Mouse (Mus musculus) heart, embryonic 12.5 days (tissue): ENCODE data around the gene Fer. TPM values are rescaled to one million over a fixed set of nuclear protein-coding genes. Genes with fewer than 3 reads are reported as not detected.

Experiments used
- ATAC-seq: fragments of 200-750 bp; cut with Nextera tagmentation; 2 replicates; pipeline ENCODE4 v1.8.0; 2017; ENCODE audit warnings: moderate TSS enrichment, moderate library complexity; ENCODE audit not compliant: insufficient number of reproducible peaks, low FRiP score
- H3K27ac ChIP-seq: fragments of 300-500 bp; sonication (generic); 2 replicates; pipeline ENCODE4 v1.5.1; 2016; ENCODE audit warnings: mild to moderate bottlenecking, moderate library complexity; ENCODE audit not compliant: poor library complexity, severe bottlenecking
- H3K27me3 ChIP-seq: fragments of 300-500 bp; sonication (generic); replicated peaks from 2 replicates; pipeline ENCODE4 v1.6.1; 2016; ENCODE audit warnings: mild to moderate bottlenecking, moderate library complexity
- H3K36me3 ChIP-seq: fragments of 300-500 bp; sonication (generic); 2 replicates; pipeline ENCODE4 v1.6.1; 2016; ENCODE audit warnings: mild to moderate bottlenecking, moderate library complexity
- H3K4me1 ChIP-seq: fragments of 300-500 bp; sonication (generic); replicated peaks from 2 replicates; pipeline ENCODE4 v1.6.1; 2016; ENCODE audit warnings: mild to moderate bottlenecking
- H3K4me2 ChIP-seq: fragments of 300-500 bp; sonication (generic); 2 replicates; pipeline ENCODE4 v1.6.1; 2016; ENCODE audit warnings: mild to moderate bottlenecking, moderate library complexity
- H3K4me3 ChIP-seq: fragments of 300-500 bp; sonication (generic); 2 replicates; pipeline ENCODE4 v1.5.1; 2016; ENCODE audit warnings: mild to moderate bottlenecking
- H3K9ac ChIP-seq: fragments of 300-500 bp; sonication (generic); 2 replicates; pipeline ENCODE4 v1.6.1; 2016; ENCODE audit warnings: mild to moderate bottlenecking, moderate library complexity
- H3K9me3 ChIP-seq: fragments of 300-500 bp; sonication (generic); replicated peaks from 2 replicates; pipeline ENCODE4 v1.6.1; 2016; ENCODE audit warnings: mild to moderate bottlenecking, moderate library complexity
- WGBS: fragments of 180-500 bp; shearing (Covaris S2); methylation state at CpG from one replicate; pipeline ENCODE4 v1.1.7; 2016; 5-methylcytosine and 5-hydroxymethylcytosine counted together
- polyA plus RNA-seq: library from polyadenylated mRNA; unstranded; fragments of >200 nt; fragmentation: Nextera tagmentation; extraction: Ambion mirVana; gene quantifications from 2 replicates; pipeline ENCODE4 v1.2.1, GENCODE M21; 2016

Fer gene
- polyA plus RNA-seq: 27.2 and 27.7 TPM in 2 replicates

DNA sequence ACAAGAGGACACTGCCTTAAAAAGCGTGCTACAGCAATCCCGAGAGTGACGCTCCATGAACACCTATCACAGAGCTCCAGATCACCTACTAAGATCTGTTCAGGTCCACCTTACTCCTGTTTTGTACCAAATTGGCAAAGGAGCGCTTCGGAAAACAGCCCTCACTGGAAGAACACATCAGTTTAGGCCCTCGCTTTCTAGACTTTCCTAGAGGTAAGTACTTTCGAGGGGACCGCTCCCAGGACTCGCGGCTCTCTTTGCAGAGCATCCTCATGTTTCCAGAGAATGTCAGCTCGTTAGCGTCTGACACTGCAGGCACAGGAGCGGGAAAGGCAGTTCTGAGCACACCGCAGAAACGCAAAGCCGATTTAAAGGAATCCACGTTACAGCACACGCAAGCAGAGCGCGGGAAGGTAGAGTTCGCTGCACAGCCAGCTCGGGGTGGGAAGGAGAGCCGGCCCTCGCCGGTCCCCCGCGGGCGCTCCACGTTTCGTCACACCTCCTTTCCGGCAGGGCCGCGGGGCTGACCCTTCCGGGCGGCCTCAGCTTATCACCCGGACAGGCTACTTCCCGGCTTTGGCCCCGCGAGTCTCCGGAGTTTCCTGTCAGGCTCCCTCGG, at the start of gene Fer:
TSS of gene Fer (plus strand) at position 51 of the 619 bp plus-strand sequence.
- Histone ChIP-seq H3K27me3 (no peaks in the 10 kb centered on the region), H3K4me2 (peak within 1 kb of the TSS; percentile 95), H3K4me1 (peaks cover 18% of the 10 kb centered on the region), H3K4me3 (peak within 1 kb of the TSS; percentile 88), H3K27ac (peak within 1 kb of the TSS; percentile 87), H3K36me3 (no peaks in the 10 kb centered on the region), H3K9ac (peak within 1 kb of the TSS; percentile 89), H3K9me3 (no peaks in the 10 kb centered on the region)
- WGBS: 1% methylated on average over 41 of the region's 41 CpGs
- peak; percentile 72 for ATAC-seq

DNA sequence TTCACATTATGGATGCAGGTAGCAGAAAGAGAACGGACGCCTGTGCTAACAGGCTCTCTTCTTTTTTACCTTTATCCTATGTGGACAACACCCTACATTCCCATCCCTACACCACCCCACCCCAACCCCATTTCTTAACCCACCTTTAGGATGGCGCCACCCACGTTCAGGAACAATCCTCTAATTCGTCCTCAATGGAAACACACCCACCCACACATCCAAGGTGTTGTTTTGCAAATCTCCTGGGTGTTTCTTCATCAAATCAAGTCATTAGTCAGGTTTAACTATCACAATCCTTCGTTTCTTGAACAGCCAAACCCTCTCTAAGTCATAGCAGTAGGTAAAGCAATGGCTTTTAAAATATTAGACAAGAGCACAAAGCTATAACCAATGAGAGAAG, 49.3 kb upstream of the Fer start:
- no peak for ATAC-seq
- Histone ChIP-seq H3K4me3 (no peak overlapping the region), H3K4me2 (no peak overlapping the region), H3K36me3 (no peaks in the 10 kb centered on the region), H3K27me3 (no peaks in the 10 kb centered on the region), H3K27ac (no peak overlapping the region), H3K9me3 (no peaks in the 10 kb centered on the region), H3K9ac (no peak overlapping the region), H3K4me1 (peaks cover 9% of the 10 kb centered on the region)
- 85% methylated on average over 6 of the region's 6 CpGs for WGBS

DNA sequence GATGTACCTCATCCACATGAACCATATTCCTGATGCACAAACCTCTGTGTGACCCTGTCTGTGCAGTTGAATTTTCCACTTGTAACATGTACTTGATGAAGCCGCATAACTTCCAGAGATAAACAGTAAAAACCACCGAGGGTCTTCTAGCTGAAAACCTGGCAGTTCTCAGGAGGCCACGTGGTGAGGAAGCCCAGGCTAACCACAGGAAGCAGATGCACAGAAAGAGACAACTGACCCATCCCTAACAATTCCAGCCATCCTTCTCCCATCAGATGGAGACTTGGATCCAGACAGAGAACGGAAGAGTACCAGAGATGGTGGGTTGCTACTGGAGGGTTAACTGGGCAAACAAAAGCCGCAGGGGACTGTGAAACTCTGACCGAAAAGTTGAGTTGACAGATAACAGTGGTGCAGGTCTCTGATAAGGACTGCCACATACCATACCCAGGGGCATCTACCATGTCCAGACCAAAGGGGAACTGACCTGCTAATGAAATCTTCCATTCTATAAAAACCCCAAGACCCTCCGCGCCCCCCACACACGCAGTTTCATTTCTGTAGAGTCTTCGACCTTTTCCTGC, 44.3 kb upstream of the Fer start:
- no peak overlapping the region for H3K27ac ChIP-seq
- no peak overlapping the region for H3K9ac ChIP-seq
- no peaks in the 10 kb centered on the region for H3K36me3 ChIP-seq
- H3K27me3 ChIP-seq: no peaks in the 10 kb centered on the region
- no peak overlapping the region for H3K4me3 ChIP-seq
- H3K4me1 ChIP-seq: peaks cover 3% of the 10 kb centered on the region; the same call in 1 of the 2 replicates
- ATAC-seq: no peak
- H3K4me2 ChIP-seq: no peak overlapping the region
- H3K9me3 ChIP-seq: no peaks in the 10 kb centered on the region
- WGBS: 51% methylated on average over 10 of the region's 10 CpGs

DNA sequence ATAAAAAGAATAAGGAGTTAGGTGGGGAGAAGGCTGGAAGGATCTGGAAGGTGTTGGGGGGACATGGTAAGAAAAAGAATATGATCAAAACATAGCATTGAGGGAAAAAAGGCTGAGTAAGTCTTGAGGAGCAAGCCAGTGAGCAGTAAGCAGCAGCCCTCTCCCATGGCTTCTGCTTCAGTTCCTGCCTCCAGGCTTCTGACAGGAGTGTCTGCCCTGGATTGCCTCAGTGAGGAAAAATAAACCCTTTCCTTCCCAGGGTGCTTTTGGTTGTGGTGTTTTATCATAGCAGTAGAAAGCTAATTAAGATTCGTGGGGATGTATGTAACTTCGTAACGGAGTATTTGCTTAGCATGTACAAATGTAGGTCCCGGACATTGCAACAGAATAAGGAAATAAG, 38.7 kb upstream of the Fer start:
- Histone ChIP-seq H3K27me3 (no peaks in the 10 kb centered on the region), H3K4me3 (no peak overlapping the region), H3K9ac (no peak overlapping the region), H3K27ac (no peak overlapping the region), H3K36me3 (no peaks in the 10 kb centered on the region), H3K9me3 (no peaks in the 10 kb centered on the region), H3K4me1 (no peaks in the 10 kb centered on the region), H3K4me2 (no peak overlapping the region)
- no peak for ATAC-seq
- 86% methylated on average over 4 of the region's 4 CpGs for WGBS

DNA sequence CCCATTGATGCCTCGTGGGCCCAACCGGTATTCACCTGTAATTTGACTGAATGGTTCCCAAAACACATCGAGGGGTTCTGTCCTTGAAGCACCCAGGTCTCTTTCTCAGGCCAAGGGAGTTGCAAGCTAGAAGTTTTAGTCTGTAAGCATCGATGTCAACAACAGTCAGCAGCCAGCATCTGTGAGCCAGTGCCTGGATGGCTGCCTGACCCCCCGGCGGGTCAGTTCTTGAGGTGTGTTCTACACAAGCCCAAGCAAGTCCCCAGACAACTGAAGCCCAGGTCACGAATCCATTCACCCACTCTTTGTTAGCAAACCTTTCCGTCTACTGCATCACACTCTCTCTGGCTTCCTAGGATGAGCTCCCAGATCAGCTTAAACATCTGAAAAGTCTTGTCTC, 36.7 kb upstream of the Fer start:
- Histone ChIP-seq H3K4me3 (no peak overlapping the region), H3K4me2 (no peak overlapping the region), H3K27ac (no peak overlapping the region), H3K36me3 (no peaks in the 10 kb centered on the region), H3K27me3 (no peaks in the 10 kb centered on the region), H3K4me1 (no peaks in the 10 kb centered on the region), H3K9me3 (no peaks in the 10 kb centered on the region), H3K9ac (no peak overlapping the region)
- WGBS: 76% methylated on average over 8 of the region's 8 CpGs
- ATAC-seq: no peak

DNA sequence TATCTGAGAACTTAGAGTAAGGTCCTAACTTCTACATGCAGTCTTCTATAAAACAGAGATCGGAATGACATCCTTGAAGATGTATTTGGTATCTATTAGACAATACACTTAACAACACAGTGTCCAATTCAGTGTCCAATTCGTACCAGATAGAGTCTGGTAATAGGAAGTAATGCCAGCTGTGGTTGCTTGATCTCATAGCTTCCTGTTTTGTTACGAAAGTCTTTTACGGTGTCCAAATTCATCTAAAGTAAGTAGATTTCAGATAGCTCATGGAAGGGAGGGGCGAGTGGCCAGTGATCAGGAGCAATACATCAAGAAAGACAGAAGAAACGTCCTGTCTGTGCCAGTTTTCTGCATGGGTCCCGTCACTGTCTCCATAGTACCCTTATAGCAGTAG, 36.1 kb upstream of the Fer start:
- H3K9me3 ChIP-seq: no peaks in the 10 kb centered on the region
- WGBS: 74% methylated on average over 7 of the region's 7 CpGs
- ATAC-seq: no peak

DNA sequence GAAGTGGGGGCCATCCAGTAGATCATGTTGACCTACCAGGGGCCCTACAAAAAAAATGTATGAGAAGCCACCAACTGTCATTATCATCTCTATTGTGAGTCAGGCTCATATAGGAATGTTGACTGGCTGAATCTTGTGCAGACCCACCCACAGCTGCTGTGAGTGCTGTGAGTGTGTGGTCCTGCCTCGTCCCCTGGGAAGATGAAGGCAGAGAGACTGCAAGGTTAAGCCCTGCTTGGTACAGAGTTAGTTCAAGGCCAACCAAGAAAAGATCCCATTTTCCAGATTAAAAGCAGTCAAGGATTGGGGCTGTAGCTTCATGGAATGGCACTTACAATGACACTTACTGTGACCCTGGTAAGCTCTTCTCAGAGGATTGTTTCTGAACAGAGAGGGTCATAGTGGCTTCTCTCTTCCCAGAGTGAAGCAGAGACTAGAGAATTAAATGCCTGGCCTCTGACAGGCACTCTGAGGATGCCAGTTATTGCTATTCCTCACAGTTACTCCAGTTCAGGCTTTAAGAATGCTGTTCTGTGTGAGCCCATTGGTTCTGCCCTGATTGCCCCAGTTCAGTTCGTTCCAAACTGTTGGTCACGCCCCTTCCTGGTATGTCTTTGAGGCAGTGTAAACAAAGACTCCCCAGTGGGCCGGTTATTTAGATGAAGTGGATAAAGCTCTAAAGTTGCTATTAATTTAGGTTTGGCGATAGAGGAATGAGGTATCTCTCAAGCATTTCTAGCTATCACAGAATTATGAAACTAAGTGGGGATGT, 34.1 kb upstream of the Fer start:
- Histone ChIP-seq H3K9me3 (no peaks in the 10 kb centered on the region), H3K4me2 (no peak overlapping the region), H3K27ac (no peak overlapping the region), H3K36me3 (no peaks in the 10 kb centered on the region), H3K9ac (no peak overlapping the region), H3K4me3 (no peak overlapping the region), H3K4me1 (no peaks in the 10 kb centered on the region), H3K27me3 (no peaks in the 10 kb centered on the region)
- ATAC-seq: no peak
- WGBS: 54% methylated on average over 5 of the region's 5 CpGs

More for the DNA sequence above, 36.1 kb upstream of the Fer start:
- Histone ChIP-seq H3K4me1 (no peaks in the 10 kb centered on the region), H3K27ac (no peak overlapping the region), H3K4me2 (no peak overlapping the region), H3K4me3 (no peak overlapping the region), H3K36me3 (no peaks in the 10 kb centered on the region), H3K27me3 (no peaks in the 10 kb centered on the region), H3K9ac (no peak overlapping the region)

DNA sequence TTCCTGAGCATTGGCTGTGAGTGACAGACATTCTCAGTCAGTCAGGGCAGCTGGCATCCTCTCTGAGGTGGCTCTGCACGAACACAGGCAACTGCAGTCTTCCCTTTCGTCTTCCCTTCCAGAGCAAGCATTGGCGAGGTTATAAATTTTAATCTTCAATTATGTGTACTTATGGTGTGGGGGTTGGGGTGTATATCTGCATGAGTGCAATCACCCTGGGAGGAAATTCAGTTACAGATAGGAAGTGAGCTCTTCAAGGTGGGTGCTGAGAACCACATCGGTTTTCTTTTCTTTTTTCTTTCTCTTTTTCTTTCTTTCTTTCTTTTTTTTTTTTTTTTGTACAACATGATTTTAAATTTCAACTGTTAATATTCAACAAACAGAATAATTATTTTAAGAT, 31.3 kb upstream of the Fer start:
- Histone ChIP-seq H3K4me3 (no peak overlapping the region), H3K4me2 (no peak overlapping the region), H3K27ac (no peak overlapping the region), H3K27me3 (no peaks in the 10 kb centered on the region), H3K9ac (no peak overlapping the region), H3K9me3 (no peaks in the 10 kb centered on the region), H3K36me3 (no peaks in the 10 kb centered on the region), H3K4me1 (no peaks in the 10 kb centered on the region)
- WGBS: 73% methylated on average over 4 of the region's 4 CpGs
- ATAC-seq: no peak

DNA sequence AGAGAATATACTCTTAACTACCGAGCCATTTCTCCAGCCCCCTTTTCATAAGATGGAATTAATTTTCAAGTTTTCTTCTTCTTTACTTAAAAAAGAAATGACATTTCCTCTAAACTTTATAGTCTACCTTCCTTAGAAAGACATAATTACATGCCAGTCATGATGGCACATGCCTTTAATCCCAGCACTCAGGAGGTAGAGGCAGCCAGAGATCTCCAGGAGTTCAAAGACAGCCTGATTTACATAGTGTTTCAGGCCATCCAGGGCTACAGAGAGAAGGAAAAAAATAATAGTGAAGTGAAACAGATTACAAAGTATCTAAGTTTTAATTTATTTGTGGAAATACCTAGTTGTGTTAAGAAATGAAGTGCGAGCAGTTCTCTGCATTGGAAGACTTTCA, 26.6 kb upstream of the Fer start:
- H3K4me3 ChIP-seq: no peak overlapping the region
- no peaks in the 10 kb centered on the region for H3K36me3 ChIP-seq
- H3K4me2 ChIP-seq: no peak overlapping the region
- no peaks in the 10 kb centered on the region for H3K4me1 ChIP-seq
- 90% methylated on average over 2 of the region's 2 CpGs for WGBS
- peaks cover 2% of the 10 kb centered on the region; the same call in 1 of the 2 replicates for H3K9me3 ChIP-seq
- H3K27me3 ChIP-seq: no peaks in the 10 kb centered on the region
- no peak for ATAC-seq
- no peak overlapping the region for H3K9ac ChIP-seq
- no peak overlapping the region for H3K27ac ChIP-seq

DNA sequence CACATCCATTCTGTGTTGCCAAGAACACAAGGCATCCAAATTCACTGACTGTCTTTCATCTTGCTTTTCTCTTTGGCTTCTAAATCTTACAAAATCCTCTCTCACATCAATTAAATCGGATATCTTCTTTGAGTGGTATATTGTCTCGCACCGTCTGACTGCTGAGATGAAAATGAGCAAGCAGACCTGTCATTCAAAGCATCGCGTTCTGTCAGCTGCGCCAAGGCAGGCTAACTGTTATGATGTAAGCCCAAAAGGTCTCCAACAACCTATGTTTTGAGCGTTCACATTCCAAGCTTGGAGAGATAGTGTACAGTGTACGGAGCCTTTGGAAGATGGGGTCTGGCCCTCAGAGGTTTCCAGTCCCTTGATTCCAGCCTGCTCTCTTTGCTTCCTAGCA, 26.2 kb upstream of the Fer start:
- H3K27ac ChIP-seq: no peak overlapping the region
- no peaks in the 10 kb centered on the region for H3K4me1 ChIP-seq
- no peaks in the 10 kb centered on the region for H3K36me3 ChIP-seq
- WGBS: 67% methylated on average over 8 of the region's 8 CpGs
- no peak overlapping the region for H3K4me2 ChIP-seq
- ATAC-seq: no peak
- H3K9me3 ChIP-seq: peaks cover 2% of the 10 kb centered on the region; the same call in 1 of the 2 replicates
- no peak overlapping the region for H3K4me3 ChIP-seq
- no peak overlapping the region for H3K9ac ChIP-seq
- H3K27me3 ChIP-seq: no peaks in the 10 kb centered on the region

DNA sequence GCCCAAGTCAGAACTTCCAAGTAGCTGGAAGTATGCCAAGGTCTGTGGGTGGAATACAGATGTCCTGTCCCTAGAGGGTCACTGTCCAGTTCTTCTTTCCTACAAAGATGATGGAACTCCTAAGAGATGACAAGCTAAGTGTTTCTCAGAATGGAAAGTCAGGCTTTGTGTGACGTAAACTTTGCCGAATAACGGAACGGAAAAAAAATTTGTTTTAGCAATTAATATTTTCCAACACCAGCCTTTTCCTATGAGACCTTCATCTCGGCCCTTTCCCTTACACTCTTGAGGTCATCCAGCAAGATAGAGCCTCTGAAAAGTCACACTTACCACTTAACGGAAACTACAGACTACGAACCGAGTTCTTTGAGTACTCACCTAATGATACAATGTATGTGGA, 24.7 kb upstream of the Fer start:
- no peak overlapping the region for H3K4me3 ChIP-seq
- H3K9ac ChIP-seq: no peak overlapping the region
- WGBS: 88% methylated on average over 8 of the region's 8 CpGs
- H3K27me3 ChIP-seq: no peaks in the 10 kb centered on the region
- no peak for ATAC-seq
- no peak overlapping the region for H3K4me2 ChIP-seq
- no peaks in the 10 kb centered on the region for H3K36me3 ChIP-seq
- peaks cover 2% of the 10 kb centered on the region; the same call in 1 of the 2 replicates for H3K9me3 ChIP-seq
- no peaks in the 10 kb centered on the region for H3K4me1 ChIP-seq
- H3K27ac ChIP-seq: no peak overlapping the region
